Mouse (Mus musculus): ENCODE data around the gene Gtf2h5. TPM values are rescaled to one million over a fixed set of nuclear protein-coding genes. Genes with fewer than 3 reads are reported as not detected.

The Gtf2h5 gene
- total RNA-seq, 2 experiments from 2014 or later, result 136 to 144 TPM

GRCm38 (mm10) chr17:6108175-6108574 is 28.6 kb downstream of the Gtf2h5 start:
- DNase-seq (ENCODE audit: extremely low spot score in 1 of 2, low spot score in 1 of 2), result no peak

GRCm38 (mm10) chr17:6110956-6111355 is 31.4 kb downstream of the Gtf2h5 start:
- peak in 1 of 2 experiments; percentile 29 for DNase-seq (ENCODE audit: extremely low spot score in 1 of 2, low spot score in 1 of 2)

- no peak for DNase-seq (ENCODE audit: extremely low spot score in 1 of 2, low spot score in 1 of 2)
These were observed 34.1 kb downstream of the Gtf2h5 start for GRCm38 (mm10) chr17:6113653-6114052.

GRCm38 (mm10) chr17:6115085-6115484 is 35.5 kb downstream of the Gtf2h5 start:
- DNase-seq (ENCODE audit: extremely low spot score in 1 of 2, low spot score in 1 of 2), result no peak

- DNase-seq (ENCODE audit: extremely low spot score in 1 of 2, low spot score in 1 of 2), result no peak
These were observed 37.7 kb downstream of the Gtf2h5 start for GRCm38 (mm10) chr17:6117148-6117725.

GRCm38 (mm10) chr17:6117917-6118316 is 38.3 kb downstream of the Gtf2h5 start:
- no peak for DNase-seq (ENCODE audit: extremely low spot score in 1 of 2, low spot score in 1 of 2)

DNA sequence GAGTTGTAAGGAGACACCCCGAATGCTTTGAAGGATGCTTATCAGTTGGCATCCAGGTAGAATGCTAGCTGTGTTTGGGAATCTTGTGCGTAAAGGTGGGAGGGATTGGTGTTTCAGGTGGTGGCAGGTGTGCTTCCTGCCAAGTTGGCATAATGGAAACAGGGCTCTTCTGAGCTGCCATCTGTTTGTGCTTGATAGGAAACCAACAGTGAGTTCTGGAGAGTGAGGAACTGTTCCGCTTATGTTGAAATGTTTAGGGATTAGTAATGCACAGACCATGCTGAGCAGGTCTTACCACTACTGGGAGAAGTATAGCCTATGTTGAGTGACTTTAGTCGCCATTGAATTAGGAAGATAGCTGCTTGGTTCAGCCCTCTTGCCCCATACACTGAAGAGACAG is 39.3 kb downstream of the Gtf2h5 start:
- DNase-seq (ENCODE audit: extremely low spot score in 1 of 2, low spot score in 1 of 2), result no peak

DNA sequence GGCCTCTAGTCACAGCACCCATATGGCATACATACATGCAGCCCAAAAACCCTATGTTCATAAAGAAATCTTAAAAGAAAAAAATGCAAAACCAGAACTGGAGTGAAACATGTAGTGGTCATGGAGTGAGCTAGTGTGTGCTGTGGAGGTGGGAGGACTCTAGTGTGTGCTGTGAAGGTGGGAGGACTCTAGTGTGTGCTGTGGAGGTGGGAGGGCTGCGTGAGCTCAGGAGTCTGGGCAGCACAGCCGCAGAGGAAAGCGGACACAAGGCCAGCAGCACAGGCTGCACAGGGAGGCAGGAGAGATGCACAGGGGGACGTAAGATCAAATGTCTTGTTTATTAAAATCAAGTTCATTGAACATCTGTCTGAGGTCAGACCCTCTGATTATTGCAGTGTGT is 44.2 kb downstream of the Gtf2h5 start:
- DNase-seq (ENCODE audit: extremely low spot score in 1 of 2, low spot score in 1 of 2), result no peak

- DNase-seq (ENCODE audit: extremely low spot score in 1 of 2, low spot score in 1 of 2), result no peak
These were observed 45.9 kb downstream of the Gtf2h5 start for GRCm38 (mm10) chr17:6125441-6125840.

DNA sequence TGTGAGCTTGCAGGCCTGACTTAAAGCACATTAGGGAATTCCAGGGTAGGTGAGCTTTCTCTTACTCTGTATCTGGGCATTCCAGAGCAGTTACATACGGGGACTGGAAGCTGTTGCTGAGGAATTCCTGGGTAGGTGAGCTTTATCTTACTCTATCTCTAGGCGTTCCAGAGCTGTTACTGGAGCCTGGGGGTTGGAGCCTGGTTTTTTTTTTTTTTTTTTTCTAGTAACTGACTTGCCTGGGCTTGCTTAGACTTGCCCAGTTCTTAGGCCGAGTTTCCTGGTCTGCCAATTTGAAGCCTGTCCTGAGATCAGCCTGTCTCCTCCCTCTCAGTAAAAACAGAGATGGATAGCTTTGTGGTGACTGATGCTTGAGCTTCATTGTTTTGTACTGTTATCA is 48.5 kb downstream of the Gtf2h5 start:
- no peak for DNase-seq (ENCODE audit: extremely low spot score in 1 of 2, low spot score in 1 of 2)

DNA sequence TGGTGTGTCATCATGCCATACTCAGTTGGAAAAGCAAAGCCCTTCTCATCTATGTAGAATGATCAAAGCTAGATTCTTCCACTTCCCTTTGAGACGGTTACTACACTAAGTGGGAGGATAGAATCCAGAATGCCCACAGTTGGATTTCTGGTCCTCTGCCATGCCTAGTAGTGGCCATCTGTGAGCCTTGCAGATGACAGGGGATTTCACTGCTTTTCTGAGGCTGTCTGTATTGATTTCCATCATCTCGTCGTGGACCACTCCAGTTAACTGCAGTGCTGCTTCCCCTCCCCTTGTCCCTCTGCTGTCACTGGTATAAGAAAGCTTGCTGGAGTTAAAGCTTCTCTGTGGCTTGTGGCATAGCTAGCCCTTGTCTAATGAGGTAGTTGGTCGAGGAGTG is 49.8 kb downstream of the Gtf2h5 start:
- no peak for DNase-seq (ENCODE audit: extremely low spot score in 1 of 2, low spot score in 1 of 2)

DNA sequence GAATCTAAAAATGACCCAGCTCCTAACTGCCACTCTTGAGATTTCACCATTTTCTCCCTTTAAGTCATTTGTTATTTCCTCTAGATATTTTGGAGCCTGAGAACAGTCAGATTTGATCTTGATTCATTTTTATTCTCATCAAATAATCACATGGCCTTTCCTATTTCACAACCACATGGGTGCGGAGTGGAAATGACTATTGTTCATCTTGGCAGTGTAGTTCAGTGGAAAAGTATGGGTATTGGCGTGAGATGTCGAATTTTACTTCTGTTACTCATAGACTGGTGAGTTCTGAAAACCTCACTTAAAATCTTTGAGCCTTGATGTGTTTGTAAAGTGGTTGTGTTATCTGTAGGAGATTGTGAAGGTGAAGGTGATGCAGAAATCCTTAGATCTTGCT is 51.5 kb downstream of the Gtf2h5 start:
- DNase-seq (ENCODE audit: extremely low spot score in 1 of 2, low spot score in 1 of 2), result no peak

Small RNA genes within 50 kb of the gene (microRNA-seq; reads per million reads assigned to microRNA genes)
- 0 reads per million in 2 experiments for gene Gm22774

Other genes starting within 250 kb of the Gtf2h5 start
- gene Snx9, start 238.5 kb upstream of the Gtf2h5 start, total RNA-seq (2021), result 10 to 100 TPM; 11.9 to 12.4 TPM
- 10 to 100 TPM; 59.7 to 59.9 TPM for gene Synj2, start 138.5 kb upstream of the Gtf2h5 start, total RNA-seq (2021)
- 10 to 100 TPM; 14.7 to 18.2 TPM for gene Serac1, start within 50 bp of the Gtf2h5 start, total RNA-seq (2021)
- 100 to 1,000 TPM; 282 to 283 TPM for gene Tulp4, start 26.7 kb downstream of the Gtf2h5 start, total RNA-seq (2021)
- gene Tmem181a, start 177.1 kb downstream of the Gtf2h5 start, total RNA-seq (2021), result 10 to 100 TPM; 55.2 to 61.4 TPM
- gene Dynlt1a, start 237.7 kb downstream of the Gtf2h5 start, total RNA-seq (2021), result 10 to 100 TPM; 10.6 to 12.9 TPM